Mouse (Mus musculus): ENCODE measurements around the gene Nrde2. TPM values are rescaled to one million over a fixed set of nuclear protein-coding genes. Genes with fewer than 3 reads are reported as not detected.

Gene Nrde2
- 14.3 TPM for polyA plus RNA-seq (2015; fragmentation: Illumina TruSeq; extraction: RNeasy Lipid Tissue Mini Kit (QIAGEN cat#74804); ENCODE audit: insufficient read depth, low replicate concordance)

DNA sequence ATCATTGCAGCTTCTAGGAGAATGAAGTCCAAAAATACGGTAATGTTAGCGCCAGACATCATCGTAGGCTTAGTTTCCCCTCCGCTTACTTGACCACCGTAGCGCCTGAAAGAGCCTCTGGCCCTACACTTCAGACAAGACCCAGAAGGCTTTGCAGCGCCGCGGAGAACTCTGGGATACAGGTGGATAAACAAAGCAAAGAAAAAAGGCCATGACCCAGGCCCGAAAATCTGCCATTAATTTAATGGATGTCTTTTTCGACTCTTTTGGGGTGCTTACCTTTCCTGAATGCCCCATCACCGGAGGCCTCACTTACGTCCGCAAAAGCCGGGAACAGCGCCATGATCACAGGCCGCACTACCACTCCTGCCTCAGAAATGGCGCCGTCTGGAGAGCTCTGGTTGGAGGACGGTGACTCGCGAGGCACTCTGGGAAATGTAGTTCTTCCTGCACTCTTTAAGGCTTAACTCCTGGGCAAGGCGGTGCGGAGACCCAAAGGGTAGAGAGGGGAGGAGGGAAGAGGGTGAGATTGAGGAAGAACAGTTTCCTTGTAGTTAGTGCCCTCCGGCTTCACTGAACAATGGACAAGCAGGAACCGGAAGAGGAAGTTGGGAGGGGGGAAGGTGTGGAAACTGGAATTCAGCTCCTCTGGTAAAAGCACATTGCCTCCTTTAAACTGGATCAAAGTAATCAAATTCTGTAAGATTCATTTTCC, at the start of gene Nrde2:
Gene Nrde2, minus strand, starts transcription at position 393 of the 715 bp plus-strand sequence.

DNA sequence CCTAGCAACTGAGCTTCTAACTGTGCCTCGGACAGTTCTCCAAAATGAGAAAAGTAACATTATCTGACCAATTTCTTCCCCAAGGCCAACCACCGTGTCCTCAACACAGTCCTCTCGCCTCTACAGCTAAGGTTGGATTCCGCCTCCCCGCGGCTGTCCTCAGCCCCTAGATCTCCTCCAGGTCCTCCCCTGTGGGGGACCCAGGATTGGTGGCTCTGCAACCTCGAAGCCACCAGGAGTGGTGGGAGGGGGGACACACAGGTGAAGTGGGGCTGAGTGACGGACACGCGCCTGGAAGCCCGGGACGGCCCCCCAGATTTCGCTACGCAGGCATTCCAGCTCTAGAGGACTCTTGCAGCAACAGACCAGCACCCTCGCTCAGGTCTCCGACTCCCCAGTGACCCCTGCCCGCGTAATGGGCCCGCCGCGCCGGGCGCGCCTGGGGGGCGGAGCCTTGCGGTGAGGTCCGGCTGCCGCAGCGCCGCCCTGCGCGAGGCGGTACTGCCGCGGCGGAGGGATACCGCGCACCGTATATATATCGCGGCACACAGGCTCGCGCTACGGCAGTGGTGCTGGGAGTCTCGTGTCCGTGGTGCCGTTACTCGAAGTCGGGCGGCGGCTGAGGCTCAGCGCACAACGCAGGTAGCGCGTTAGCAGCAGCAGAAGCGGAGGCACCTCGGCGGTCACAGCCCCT, 39.7 kb upstream of the Nrde2 start, which contains the start of gene Calm1:
Gene Calm1, plus strand, starts transcription at position 469 of the 694 bp plus-strand sequence.

DNA sequence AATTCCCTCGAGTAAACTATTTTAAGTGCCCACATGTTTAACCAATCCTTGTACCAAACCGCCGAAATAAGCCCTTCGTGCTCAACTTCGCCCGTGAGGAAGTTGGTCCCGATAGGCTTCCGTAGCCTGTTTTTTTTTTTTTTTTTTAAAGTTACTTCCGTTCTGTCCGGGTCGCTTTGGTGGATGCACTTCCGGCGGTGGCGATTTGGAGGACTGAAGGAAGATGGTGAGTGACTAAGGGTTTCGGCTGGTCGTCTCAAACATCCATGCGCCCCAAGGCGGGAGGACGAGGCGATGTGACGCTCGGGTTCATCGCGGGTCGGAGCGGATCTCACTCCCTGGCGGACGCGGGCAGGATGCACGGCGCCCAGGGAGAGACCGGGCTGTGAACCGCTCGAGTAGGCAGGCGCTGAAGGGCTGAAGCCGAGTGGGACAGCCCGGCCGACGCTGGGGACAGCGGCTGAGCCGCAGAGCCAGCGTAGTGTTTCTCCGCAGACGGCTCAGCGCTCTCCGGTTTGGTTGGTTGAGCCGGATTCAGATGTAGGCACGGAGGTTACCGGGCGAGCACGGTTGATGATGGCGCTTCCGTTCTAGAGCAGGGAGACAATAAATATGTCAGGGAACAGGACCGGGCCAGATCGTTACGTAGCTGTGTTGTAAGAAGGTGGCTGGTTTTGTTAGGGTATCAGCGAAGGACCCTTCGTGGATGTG, 49.3 kb downstream of the Nrde2 start, which contains the start of gene Psmc1:
Gene Psmc1, plus strand, starts transcription at position 169 of the 711 bp plus-strand sequence.

Other genes with a start within 250 kb of the Nrde2 start
- gene Kcnk13, start 195.2 kb downstream of the Nrde2 start, polyA plus RNA-seq (2015; fragmentation: Illumina TruSeq; extraction: RNeasy Lipid Tissue Mini Kit (QIAGEN cat#74804); ENCODE audit: insufficient read depth, low replicate concordance) = 3.4 TPM
- 159 TPM for gene Psmc1, start 49.5 kb downstream of the Nrde2 start, polyA plus RNA-seq (2015; fragmentation: Illumina TruSeq; extraction: RNeasy Lipid Tissue Mini Kit (QIAGEN cat#74804); ENCODE audit: insufficient read depth, low replicate concordance)
- 641 TPM for gene Calm1, start 39.8 kb upstream of the Nrde2 start, polyA plus RNA-seq (2015; fragmentation: Illumina TruSeq; extraction: RNeasy Lipid Tissue Mini Kit (QIAGEN cat#74804); ENCODE audit: insufficient read depth, low replicate concordance)